Mouse (Mus musculus) CH12.LX (cell line): ENCODE results near the gene Vnn3. TPM values are rescaled to one million over a fixed set of nuclear protein-coding genes. Genes with fewer than 3 reads are reported as not detected.

Experiments used
- DNase-seq: peaks from one replicate; pipeline ENCODE4 v3.0.0-alpha.2; 2013; ENCODE audit errors: extremely low read depth
- H3K27ac ChIP-seq: 2 replicates; pipeline ENCODE4 v1.5.1; 2012; ENCODE audit warnings: low read depth, mild to moderate bottlenecking, control low read depth, moderate library complexity; ENCODE audit not compliant: insufficient read depth
- H3K27me3 ChIP-seq: replicated peaks from 2 replicates; pipeline ENCODE3; 2012; ENCODE audit warnings: inconsistent platforms
- H3K36me3 ChIP-seq, 2 experiments: replicated peaks in 1 of 2; 2 replicates each; pipeline versions ENCODE3 to v1.6.1; 2012; ENCODE audit warnings: inconsistent platforms in 1 of 2, low read length in 1 of 2, mild to moderate bottlenecking in 1 of 2, mixed read lengths in 1 of 2, moderate library complexity in 1 of 2; ENCODE audit not compliant: control insufficient read depth in 1 of 2, insufficient read depth in 1 of 2
- H3K4me1 ChIP-seq, 2 experiments: 2 replicates each; pipeline ENCODE4 v1.6.1; 2012; ENCODE audit warnings: inconsistent platforms in 1 of 2, moderate library complexity in 1 of 2; ENCODE audit not compliant: insufficient read depth in 2 of 2, control insufficient read depth in 1 of 2
- H3K4me2 ChIP-seq: 2 replicates; pipeline ENCODE4 v1.6.1; 2012; ENCODE audit warnings: low read depth, mild to moderate bottlenecking, control low read depth; ENCODE audit not compliant: poor library complexity, insufficient read depth, severe bottlenecking
- H3K4me3 ChIP-seq, 3 experiments: fragments of 150-350 bp in 1 of 3; sonication (generic) in 1 of 3; replicated peaks in 1 of 3; 2 replicates each; pipeline versions ENCODE3 to v1.5.1; 2011 to 2012; ENCODE audit warnings: low read depth in 2 of 3, low read length in 2 of 3, mild to moderate bottlenecking in 2 of 3, moderate library complexity in 2 of 3, control low read depth in 1 of 3, improper control_type of control experiment in 1 of 3, inconsistent platforms in 1 of 3, mixed read lengths in 1 of 3; ENCODE audit not compliant: poor library complexity in 1 of 3
- H3K79me2 ChIP-seq: replicated peaks from 2 replicates; pipeline ENCODE4 v1.6.1; 2012; ENCODE audit warnings: mild to moderate bottlenecking, moderate library complexity; ENCODE audit not compliant: control insufficient read depth, poor library complexity, insufficient read depth, severe bottlenecking; ENCODE audit errors: extremely low read depth
- H3K9ac ChIP-seq: 2 replicates; pipeline ENCODE4 v1.6.1; 2012; ENCODE audit warnings: low read depth, mild to moderate bottlenecking, control low read depth, moderate library complexity; ENCODE audit not compliant: insufficient read depth
- H3K9me3 ChIP-seq: replicated peaks from 2 replicates; pipeline ENCODE3; 2012; ENCODE audit warnings: low read length, inconsistent platforms, mixed read lengths
- CHD1 ChIP-seq: IDR thresholded peaks from 2 replicates; pipeline ENCODE4 v1.6.1; 2012; ENCODE audit warnings: low read depth, low read length, improper control_type of control experiment, inconsistent platforms
- CTCF ChIP-seq, 2 experiments: IDR thresholded peaks in 1 of 2; conservative IDR thresholded peaks in 1 of 2; 2 replicates each; pipeline ENCODE4 v1.5.1; 2011 to 2012; ENCODE audit warnings: low read depth in 2 of 2, low read length in 2 of 2, improper control_type of control experiment in 1 of 2, inconsistent platforms in 1 of 2, mild to moderate bottlenecking in 1 of 2, moderate library complexity in 1 of 2
- EP300 ChIP-seq: IDR thresholded peaks from 2 replicates; pipeline ENCODE4 v1.6.1; 2011; ENCODE audit warnings: low read length, improper control_type of control experiment
- HCFC1 ChIP-seq: IDR thresholded peaks from 2 replicates; pipeline ENCODE4 v1.6.1; 2012; ENCODE audit warnings: low read depth, mild to moderate bottlenecking, inconsistent platforms, low read length, improper control_type of control experiment
- IRF4 ChIP-seq: IDR thresholded peaks from 2 replicates; pipeline ENCODE4 v1.6.1; 2014; ENCODE audit warnings: low read depth, mild to moderate bottlenecking, inconsistent platforms, low read length, improper control_type of control experiment
- JUN ChIP-seq: IDR thresholded peaks from 2 replicates; pipeline ENCODE4 v1.6.1; 2011; ENCODE audit warnings: low read depth, mild to moderate bottlenecking, low read length, improper control_type of control experiment, moderate library complexity; ENCODE audit not compliant: insufficient read depth
- MEF2A ChIP-seq: IDR thresholded peaks from 2 replicates; pipeline ENCODE4 v1.6.1; 2014; ENCODE audit warnings: low read depth, mild to moderate bottlenecking, inconsistent platforms, low read length, improper control_type of control experiment, borderline replicate concordance
- MYC ChIP-seq: IDR thresholded peaks from 2 replicates; pipeline ENCODE4 v1.6.1; 2011; ENCODE audit warnings: low read depth, mild to moderate bottlenecking, improper control_type of control experiment, low read length
- POLR2AphosphoS2 ChIP-seq: IDR thresholded peaks from 2 replicates; pipeline ENCODE4 v1.6.1; 2011; ENCODE audit warnings: low read depth, low read length, improper control_type of control experiment
- RAD21 ChIP-seq: IDR thresholded peaks from 2 replicates; pipeline ENCODE4 v1.6.1; 2011; ENCODE audit warnings: low read depth, mild to moderate bottlenecking, low read length, improper control_type of control experiment, moderate library complexity
- RCOR1 ChIP-seq: conservative IDR thresholded peaks from 2 replicates; pipeline ENCODE4 v1.6.1; 2012; ENCODE audit warnings: low read depth, mild to moderate bottlenecking, inconsistent platforms, low read length, improper control_type of control experiment
- SIN3A ChIP-seq: IDR thresholded peaks from 2 replicates; pipeline ENCODE4 v1.6.1; 2012; ENCODE audit warnings: low read length, improper control_type of control experiment, inconsistent platforms
- ZKSCAN1 ChIP-seq: IDR thresholded peaks from 2 replicates; pipeline ENCODE4 v1.6.1; 2012; ENCODE audit warnings: low read depth, inconsistent platforms, low read length, improper control_type of control experiment, borderline replicate concordance
- dilution Hi-C: fragments of 300-500 bp; cut with MboI; formaldehyde crosslinking; loops from 2 replicates; pipeline ENCODE4 v1.14.3; 2020; ENCODE audit warnings: low sequenced_read_pairs; ENCODE audit not compliant: extremely low pct_unique_long_range_greater_than_20kb, extremely low pct_ligation_motif_present
- in situ Hi-C: fragments of 300-500 bp; cut with MboI; formaldehyde crosslinking; loops from 3 replicates; pipeline ENCODE4 v1.14.3; 2019; ENCODE audit warnings: low sequenced_read_pairs, low pct_ligation_motif_present, low pct_unique_long_range_greater_than_20kb, mixed read lengths
- polyA plus RNA-seq: library from polyadenylated mRNA; unstranded; fragments of >175 nt; gene quantifications from 2 replicates; pipeline ENCODE4 v1.2.1, GENCODE M21; 2012; ENCODE audit warnings: low read depth; ENCODE audit not compliant: insufficient read length
- total RNA-seq, 2 experiments: library from RNA; depleted of rRNA; stranded (reverse); fragments of 300-350 nt in 1 of 2; fragments of >200 nt in 1 of 2; gene quantifications; 2 replicates each; pipeline ENCODE4 v1.2.3; 2012 to 2014

Vnn3 gene
- total and polyA plus RNA-seq, 3 experiments = not detected

- TF ChIP-seq HCFC1 = no peak
- dilution Hi-C loops = no loop called here
- DNase-seq = no peak
- Histone ChIP-seq H3K9me3 (no peaks in the 10 kb centered on the region), H3K27me3 (no peaks in the 10 kb centered on the region), H3K9ac (no peak overlapping the region), H3K4me2 (no peak overlapping the region), H3K4me1 (peaks cover 9 to 32% of the 10 kb centered on the region in 2 experiments), H3K79me2 (no peaks in the 10 kb centered on the region), H3K4me3 (no peak overlapping the region), H3K36me3 (no peaks in the 10 kb centered on the region), H3K27ac (no peak overlapping the region)
- in situ Hi-C loops = no loop called here
Observed at GRCm38 (mm10) chr10:23837115-23837514, 14.1 kb upstream of the Vnn3 start.

GRCm38 (mm10) chr10:23838910-23839309 lies 12.4 kb upstream of the Vnn3 start:
- no peak overlapping the region for H3K4me3 ChIP-seq
- in situ Hi-C loops = no loop called here
- TF ChIP-seq MYC (no peak), EP300 (no peak), JUN (no peak)
- TF ChIP-seq, all 38 proteins: peak for 0
- Histone ChIP-seq H3K9ac (no peak overlapping the region), H3K36me3 (no peaks in the 10 kb centered on the region), H3K4me1 (peaks cover 9 to 32% of the 10 kb centered on the region in 2 experiments), H3K27ac (no peak overlapping the region), H3K9me3 (no peaks in the 10 kb centered on the region), H3K79me2 (no peaks in the 10 kb centered on the region), H3K4me2 (no peak overlapping the region), H3K27me3 (no peaks in the 10 kb centered on the region)
- dilution Hi-C loops = no loop called here
- no peak for DNase-seq

GRCm38 (mm10) chr10:23839368-23839767 lies 11.9 kb upstream of the Vnn3 start:
- Histone ChIP-seq H3K36me3 (no peaks in the 10 kb centered on the region), H3K9me3 (no peaks in the 10 kb centered on the region), H3K9ac (no peak overlapping the region), H3K4me2 (no peak overlapping the region), H3K27ac (no peak overlapping the region), H3K4me1 (peaks cover 9 to 32% of the 10 kb centered on the region in 2 experiments), H3K27me3 (no peaks in the 10 kb centered on the region), H3K4me3 (no peak overlapping the region), H3K79me2 (no peaks in the 10 kb centered on the region)
- TF ChIP-seq RCOR1 (no peak), SIN3A (no peak), MEF2A (no peak), CHD1 (no peak), ZKSCAN1 (no peak), RAD21 (peak; percentile 18), POLR2AphosphoS2 (no peak), IRF4 (no peak), CTCF (conservative IDR thresholded peaks at IDR 0.05 in 1 of 2, IDR thresholded peaks at IDR 0.05 in 1 of 2; ENCODE audit: low read depth in 2 of 2, low read length in 2 of 2) (peak in 1 of 2 experiments; percentile 39; a peak in 1 of 4 replicates)
- DNase-seq = peak; percentile 9
- in situ Hi-C loops (no loop called here), dilution Hi-C loops (no loop called here)
